Mouse (Mus musculus) stomach, embryonic 14.5 days (tissue): ENCODE data around the gene Mvb12b. TPM values are rescaled to one million over a fixed set of nuclear protein-coding genes. Genes with fewer than 3 reads are reported as not detected.

ENCODE experiments used
- ATAC-seq: fragments of 200-750 bp; cut with Nextera tagmentation; 2 replicates; pipeline ENCODE4 v1.8.0; 2017; ENCODE audit warnings: low read depth, moderate TSS enrichment; ENCODE audit not compliant: insufficient number of reproducible peaks, insufficient read depth, low FRiP score
- H3K27ac ChIP-seq: fragments of 300-500 bp; sonication (generic); 2 replicates; pipeline ENCODE4 v1.5.1; 2014; ENCODE audit warnings: mild to moderate bottlenecking, low read length, moderate library complexity, mixed read lengths
- H3K27me3 ChIP-seq: fragments of 300-500 bp; sonication (generic); 2 replicates; pipeline ENCODE4 v1.6.1; 2014; ENCODE audit warnings: low read length, control low read depth, mixed read lengths; ENCODE audit not compliant: control insufficient read depth, insufficient read depth
- H3K36me3 ChIP-seq: fragments of 300-500 bp; sonication (generic); 2 replicates; pipeline ENCODE4 v1.6.1; 2014; ENCODE audit warnings: mild to moderate bottlenecking, control low read depth, low read length, moderate library complexity, mixed read lengths; ENCODE audit not compliant: control insufficient read depth, insufficient read depth
- H3K4me1 ChIP-seq: fragments of 300-500 bp; sonication (generic); 2 replicates; pipeline ENCODE4 v1.6.1; 2014; ENCODE audit warnings: low read length, control low read depth, mixed read lengths; ENCODE audit not compliant: control insufficient read depth, insufficient read depth
- H3K4me2 ChIP-seq: fragments of 300-500 bp; sonication (generic); replicated peaks from 2 replicates; pipeline ENCODE4 v1.6.1; 2014; ENCODE audit warnings: low read depth, low read length, control low read depth
- H3K4me3 ChIP-seq: fragments of 300-500 bp; sonication (generic); 2 replicates; pipeline ENCODE4 v1.5.1; 2014; ENCODE audit warnings: low read depth, low read length, control low read depth
- H3K9ac ChIP-seq: fragments of 300-500 bp; sonication (generic); replicated peaks from 2 replicates; pipeline ENCODE4 v1.6.1; 2014; ENCODE audit warnings: low read depth, mild to moderate bottlenecking, control low read depth, low read length, moderate library complexity, mixed read lengths
- H3K9me3 ChIP-seq: fragments of 300-500 bp; sonication (generic); 2 replicates; pipeline ENCODE4 v1.6.1; 2016; ENCODE audit warnings: low read depth, low read length, control low read depth; ENCODE audit not compliant: control insufficient read depth
- WGBS: fragments of 180-500 bp; shearing (Covaris S2); extraction: QIAGEN DNeasy Blood & Tissue Kit; methylation state at CpG from one replicate; pipeline ENCODE4 v1.1.7; 2014; 5-methylcytosine and 5-hydroxymethylcytosine counted together
- polyA plus RNA-seq: library from polyadenylated mRNA; unstranded; fragments of >200 nt; fragmentation: Nextera tagmentation; extraction: Ambion mirVana; gene quantifications from 2 replicates; pipeline ENCODE4 v1.2.1, GENCODE M21; 2014

Gene Mvb12b
- polyA plus RNA-seq, 1 experiment from 2014 or later = 20.7 TPM

- Histone ChIP-seq H3K9me3 (no peaks in the 10 kb centered on the region; the same call in 1 of the 2 replicates), H3K27ac (no peak overlapping the region), H3K9ac (no peak overlapping the region), H3K4me1 (no peaks in the 10 kb centered on the region), H3K27me3 (no peaks in the 10 kb centered on the region), H3K4me3 (no peak overlapping the region), H3K4me2 (no peak overlapping the region), H3K36me3 (no peaks in the 10 kb centered on the region)
- no peak for ATAC-seq
- whole genome bisulfite sequencing = 78% methylated on average over 3 of the region's 3 CpGs
Measured at GRCm38 (mm10) chr2:33895829-33896228, 8.1 kb upstream of the Mvb12b start.

GRCm38 (mm10) chr2:33893151-33893550 is 5.4 kb upstream of the Mvb12b start:
- no peak for ATAC-seq
- no peak overlapping the region for H3K4me2 ChIP-seq
- H3K9ac ChIP-seq = no peak overlapping the region
- no peaks in the 10 kb centered on the region for H3K4me1 ChIP-seq
- H3K4me3 ChIP-seq = no peak overlapping the region
- no peaks in the 10 kb centered on the region for H3K27me3 ChIP-seq
- no peaks in the 10 kb centered on the region for H3K36me3 ChIP-seq
- WGBS = 86% methylated on average over 3 of the region's 3 CpGs
- no peak overlapping the region for H3K27ac ChIP-seq
- no peaks in the 10 kb centered on the region; the same call in 1 of the 2 replicates for H3K9me3 ChIP-seq

GRCm38 (mm10) chr2:33892354-33892753 is 4.6 kb upstream of the Mvb12b start:
- Histone ChIP-seq H3K9ac (no peak overlapping the region), H3K27me3 (no peaks in the 10 kb centered on the region), H3K27ac (no peak overlapping the region), H3K4me3 (no peak overlapping the region), H3K36me3 (no peaks in the 10 kb centered on the region), H3K9me3 (no peaks in the 10 kb centered on the region; the same call in 1 of the 2 replicates), H3K4me2 (no peak overlapping the region), H3K4me1 (0 out of 2 replicates have a peak, but pooled peaks cover 4% of the 10 kb centered on the region)
- ATAC-seq = no peak
- 79% methylated on average over 7 of the region's 7 CpGs for WGBS

GRCm38 (mm10) chr2:33888100-33888385 is 297 bp upstream of the Mvb12b start:
- H3K27ac ChIP-seq = peak overlapping the region; percentile 84
- H3K27me3 ChIP-seq = no peaks in the 10 kb centered on the region
- H3K9ac ChIP-seq = peak overlapping the region; percentile 93
- WGBS = 53% methylated on average over 6 of the region's 6 CpGs
- H3K36me3 ChIP-seq = no peaks in the 10 kb centered on the region
- H3K4me1 ChIP-seq = peaks cover 14% of the 10 kb centered on the region; the same call in 1 of the 2 replicates
- peak overlapping the region; percentile 80 for H3K4me2 ChIP-seq
- H3K4me3 ChIP-seq = peak overlapping the region; percentile 57
- no peak for ATAC-seq
- no peaks in the 10 kb centered on the region for H3K9me3 ChIP-seq

- Histone ChIP-seq H3K9ac (peak overlapping the region; percentile 93), H3K9me3 (no peaks in the 10 kb centered on the region), H3K4me2 (peak overlapping the region; percentile 80), H3K36me3 (no peaks in the 10 kb centered on the region), H3K4me1 (peaks cover 14% of the 10 kb centered on the region; the same call in 1 of the 2 replicates), H3K27me3 (no peaks in the 10 kb centered on the region), H3K27ac (peak overlapping the region; percentile 89), H3K4me3 (peak overlapping the region; percentile 57)
- 3% methylated on average over 49 of the region's 51 CpGs for WGBS
- ATAC-seq = peak; percentile 58
Measured at GRCm38 (mm10) chr2:33886386-33887327, 1.1 kb downstream of the Mvb12b start.

GRCm38 (mm10) chr2:33885264-33885651 is 2.5 kb downstream of the Mvb12b start:
- Histone ChIP-seq H3K27ac (no peak overlapping the region), H3K36me3 (no peaks in the 10 kb centered on the region), H3K4me2 (no peak overlapping the region), H3K4me3 (no peak overlapping the region), H3K9me3 (no peaks in the 10 kb centered on the region), H3K4me1 (peaks cover 14% of the 10 kb centered on the region; the same call in 1 of the 2 replicates), H3K27me3 (no peaks in the 10 kb centered on the region), H3K9ac (no peak overlapping the region)
- no peak for ATAC-seq
- whole genome bisulfite sequencing = 78% methylated on average over 3 of the region's 3 CpGs

GRCm38 (mm10) chr2:33884623-33885263 is 3.0 kb downstream of the Mvb12b start:
- no peak for ATAC-seq
- Histone ChIP-seq H3K9me3 (no peaks in the 10 kb centered on the region), H3K4me2 (no peak overlapping the region), H3K4me1 (peaks cover 14% of the 10 kb centered on the region; the same call in 1 of the 2 replicates), H3K9ac (no peak overlapping the region), H3K27me3 (no peaks in the 10 kb centered on the region), H3K4me3 (no peak overlapping the region), H3K36me3 (no peaks in the 10 kb centered on the region), H3K27ac (no peak overlapping the region)
- 83% methylated on average over 7 of the region's 7 CpGs for WGBS

- Histone ChIP-seq H3K4me3 (no peak overlapping the region), H3K27me3 (no peaks in the 10 kb centered on the region), H3K27ac (no peak overlapping the region), H3K9ac (no peak overlapping the region), H3K4me2 (no peak overlapping the region), H3K9me3 (no peaks in the 10 kb centered on the region), H3K4me1 (peaks cover 39% of the 10 kb centered on the region), H3K36me3 (peaks cover under 1% of the 10 kb centered on the region)
- WGBS = 64% methylated on average over 2 of the region's 2 CpGs
- no peak for ATAC-seq
Measured at GRCm38 (mm10) chr2:33879223-33879622, 8.5 kb downstream of the Mvb12b start.
